Mouse (Mus musculus): ENCODE data around the gene Med12l. TPM values are rescaled to one million over a fixed set of nuclear protein-coding genes. Genes with fewer than 3 reads are reported as not detected.

Med12l gene
- 14.5 and 20.5 TPM in 2 replicates for total RNA-seq (2014; rRNA removed)
- 3.3 and 4.1 TPM in 2 replicates for polyA plus RNA-seq (2015; fragmentation: Nextera tagmentation; extraction: Ambion mirVana)

GRCm38 (mm10) chr3:59005271-59005995, at the start of gene Med12l:
Gene Med12l (plus strand): TSS chr3:59005825.
- Histone ChIP-seq H3K9me3 (ENCODE audit: low read length) (no peaks in the 10 kb centered on the region), H3K36me3 (ENCODE audit: insufficient read depth, low read length) (no peaks in the 10 kb centered on the region), H3K27ac (peak within 1 kb of the TSS; percentile 91), H3K4me1 (ENCODE audit: insufficient read depth, low read length) (no peaks in the 10 kb centered on the region; the same call in 1 of the 2 replicates), H3K4me2 (ENCODE audit: low read depth, low read length) (peak within 1 kb of the TSS; percentile 75), H3K27me3 (ENCODE audit: insufficient read depth, low read length) (no peaks in the 10 kb centered on the region), H3K4me3 (ENCODE audit: low read length) (peak within 1 kb of the TSS; percentile 73), H3K9ac (replicated peaks; ENCODE audit: low read length) (peak within 1 kb of the TSS; percentile 82)
- peak; percentile 90 for DNase-seq (ENCODE audit: low spot score)
- peak; percentile 23 for TF ChIP-seq CTCF (IDR thresholded peaks at IDR 0.05; ENCODE audit: low read depth)
- under 1% methylated on average over 68 of the region's 69 CpGs for WGBS
- ATAC-seq: peak; percentile 82

- Histone ChIP-seq H3K4me1 (ENCODE audit: insufficient read depth, low read length) (no peaks in the 10 kb centered on the region), H3K27ac (no peak overlapping the region), H3K9me3 (ENCODE audit: low read length) (no peaks in the 10 kb centered on the region), H3K4me3 (ENCODE audit: low read length) (no peak overlapping the region), H3K36me3 (ENCODE audit: insufficient read depth, low read length) (no peaks in the 10 kb centered on the region), H3K27me3 (ENCODE audit: insufficient read depth, low read length) (no peaks in the 10 kb centered on the region), H3K4me2 (ENCODE audit: low read depth, low read length) (no peak overlapping the region), H3K9ac (replicated peaks; ENCODE audit: low read length) (no peak overlapping the region)
- no peak for TF ChIP-seq CTCF (IDR thresholded peaks at IDR 0.05; ENCODE audit: low read depth)
- DNase-seq (ENCODE audit: low spot score): no peak
- WGBS: 85% methylated on average over 1 of the region's 1 CpGs
- no peak for ATAC-seq
Measured at GRCm38 (mm10) chr3:58961166-58961565, 44.5 kb upstream of the Med12l start.

GRCm38 (mm10) chr3:58977413-58977812, 28.2 kb upstream of the Med12l start:
- no peak overlapping the region for H3K4me2 ChIP-seq (ENCODE audit: low read depth, low read length)
- H3K9me3 ChIP-seq (ENCODE audit: low read length): no peaks in the 10 kb centered on the region
- no peak overlapping the region for H3K27ac ChIP-seq
- no peaks in the 10 kb centered on the region for H3K36me3 ChIP-seq (ENCODE audit: insufficient read depth, low read length)
- TF ChIP-seq CTCF (IDR thresholded peaks at IDR 0.05; ENCODE audit: low read depth): no peak
- H3K4me3 ChIP-seq (ENCODE audit: low read length): no peak overlapping the region
- no peaks in the 10 kb centered on the region for H3K4me1 ChIP-seq (ENCODE audit: insufficient read depth, low read length)
- no peaks in the 10 kb centered on the region for H3K27me3 ChIP-seq (ENCODE audit: insufficient read depth, low read length)
- WGBS: 81% methylated on average over 1 of the region's 1 CpGs
- DNase-seq (ENCODE audit: low spot score) (no peak), ATAC-seq (no peak)
- H3K9ac ChIP-seq (replicated peaks; ENCODE audit: low read length): no peak overlapping the region

GRCm38 (mm10) chr3:58977906-58978622, 27.6 kb upstream of the Med12l start:
- Histone ChIP-seq H3K9me3 (ENCODE audit: low read length) (no peaks in the 10 kb centered on the region), H3K9ac (replicated peaks; ENCODE audit: low read length) (no peak overlapping the region), H3K27ac (no peak overlapping the region), H3K36me3 (ENCODE audit: insufficient read depth, low read length) (no peaks in the 10 kb centered on the region), H3K4me2 (ENCODE audit: low read depth, low read length) (no peak overlapping the region), H3K27me3 (ENCODE audit: insufficient read depth, low read length) (no peaks in the 10 kb centered on the region), H3K4me1 (ENCODE audit: insufficient read depth, low read length) (no peaks in the 10 kb centered on the region), H3K4me3 (ENCODE audit: low read length) (no peak overlapping the region)
- ATAC-seq: no peak
- TF ChIP-seq CTCF (IDR thresholded peaks at IDR 0.05; ENCODE audit: low read depth): no peak
- DNase-seq (ENCODE audit: low spot score): no peak
- WGBS: 92% methylated on average over 7 of the region's 7 CpGs

- 62% methylated on average over 4 of the region's 4 CpGs for WGBS
- Histone ChIP-seq H3K9ac (replicated peaks; ENCODE audit: low read length) (no peak overlapping the region), H3K4me1 (ENCODE audit: insufficient read depth, low read length) (no peaks in the 10 kb centered on the region), H3K4me3 (ENCODE audit: low read length) (no peak overlapping the region), H3K9me3 (ENCODE audit: low read length) (no peaks in the 10 kb centered on the region), H3K36me3 (ENCODE audit: insufficient read depth, low read length) (no peaks in the 10 kb centered on the region), H3K4me2 (ENCODE audit: low read depth, low read length) (no peak overlapping the region), H3K27me3 (ENCODE audit: insufficient read depth, low read length) (no peaks in the 10 kb centered on the region), H3K27ac (no peak overlapping the region)
- no peak for DNase-seq (ENCODE audit: low spot score)
- no peak for ATAC-seq
- TF ChIP-seq CTCF (IDR thresholded peaks at IDR 0.05; ENCODE audit: low read depth): no peak
Measured at GRCm38 (mm10) chr3:58980579-58980978, 25.0 kb upstream of the Med12l start.

- Histone ChIP-seq H3K4me2 (ENCODE audit: low read depth, low read length) (peak overlapping the region; percentile 47), H3K9ac (replicated peaks; ENCODE audit: low read length) (no peak overlapping the region), H3K4me3 (ENCODE audit: low read length) (no peak overlapping the region), H3K9me3 (ENCODE audit: low read length) (no peaks in the 10 kb centered on the region), H3K27me3 (ENCODE audit: insufficient read depth, low read length) (no peaks in the 10 kb centered on the region), H3K27ac (no peak overlapping the region), H3K36me3 (ENCODE audit: insufficient read depth, low read length) (no peaks in the 10 kb centered on the region), H3K4me1 (ENCODE audit: insufficient read depth, low read length) (no peaks in the 10 kb centered on the region)
- DNase-seq (ENCODE audit: low spot score) (peak; percentile 92), ATAC-seq (peak; percentile 70)
- peak; percentile 85 for TF ChIP-seq CTCF (IDR thresholded peaks at IDR 0.05; ENCODE audit: low read depth)
- 43% methylated on average over 15 of the region's 15 CpGs for WGBS
Measured at GRCm38 (mm10) chr3:58982896-58983837, 22.5 kb upstream of the Med12l start.

Measured in hindbrain, postnatal 0 days (tissue).